Mouse (Mus musculus): ENCODE measurements around the gene Ercc6l.
"Not testable (repeated sequence)": the region's sequence is repeated elsewhere in the genome, so short reads cannot be mapped to it uniquely, and the experiment has no call there.

Gene Ercc6l

DNA sequence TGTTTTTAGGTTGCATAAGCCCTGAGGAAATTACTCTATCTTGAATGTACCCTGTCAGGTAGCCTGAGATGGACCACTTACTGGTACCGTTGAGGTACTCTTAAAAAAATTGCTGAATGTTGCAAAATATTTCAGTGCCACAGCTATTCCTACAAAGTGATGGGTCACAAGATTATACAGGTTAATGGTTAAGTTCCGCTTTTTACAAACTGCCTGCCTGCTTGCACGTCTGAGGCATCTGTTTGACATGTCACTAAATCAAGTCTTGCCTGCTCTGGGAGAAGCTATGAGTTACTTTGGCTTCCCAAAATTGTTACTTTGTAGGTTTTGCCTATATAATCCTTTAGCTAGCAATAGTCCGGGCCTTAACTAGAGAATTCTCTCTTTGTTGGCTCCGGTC lies 47.5 kb downstream of the Ercc6l start:
- not testable (repeated sequence) for DNase-seq (ENCODE audit: low read depth, low spot score)

DNA sequence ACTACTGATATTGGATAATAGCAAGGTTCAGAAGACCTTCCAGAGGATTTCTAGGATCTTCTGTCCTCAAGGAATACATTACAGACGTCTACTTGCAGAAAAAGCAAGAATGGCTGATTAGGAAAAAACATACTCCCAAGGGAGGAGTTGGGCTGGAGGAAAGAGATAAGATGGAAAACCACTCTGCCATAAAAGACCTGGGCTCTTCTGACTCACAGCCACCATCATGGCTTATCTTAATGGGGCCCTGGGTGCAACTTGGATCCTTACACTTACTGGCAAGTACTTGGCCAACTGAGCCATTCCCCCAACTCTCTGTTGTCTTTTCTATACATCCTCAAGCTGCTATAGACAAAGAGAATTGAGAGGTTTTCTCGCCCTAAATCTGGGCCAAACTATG lies 53.1 kb downstream of the Ercc6l start:
- not testable (repeated sequence) for DNase-seq (ENCODE audit: low read depth, low spot score)

DNA sequence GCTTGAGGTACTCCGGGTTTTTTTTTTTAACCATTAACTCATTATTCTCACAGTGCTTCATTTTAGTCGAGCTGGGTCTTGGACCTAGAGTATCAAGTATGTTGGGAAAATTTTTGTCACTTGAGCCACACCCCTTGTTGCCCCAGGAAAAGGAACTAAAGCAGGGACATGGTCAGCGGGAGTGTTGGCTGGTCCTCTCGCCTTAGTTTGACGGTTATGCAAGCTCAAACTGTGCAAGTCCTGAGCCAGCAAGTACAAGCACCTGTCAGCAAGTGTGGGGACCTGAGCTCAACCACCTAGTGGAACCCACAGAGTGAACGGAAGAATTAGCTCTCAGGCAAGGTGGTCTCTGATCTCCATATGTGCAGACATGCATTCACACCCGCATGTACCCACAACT lies 55.0 kb downstream of the Ercc6l start:
- no peak for DNase-seq (ENCODE audit: low read depth, low spot score)

DNA sequence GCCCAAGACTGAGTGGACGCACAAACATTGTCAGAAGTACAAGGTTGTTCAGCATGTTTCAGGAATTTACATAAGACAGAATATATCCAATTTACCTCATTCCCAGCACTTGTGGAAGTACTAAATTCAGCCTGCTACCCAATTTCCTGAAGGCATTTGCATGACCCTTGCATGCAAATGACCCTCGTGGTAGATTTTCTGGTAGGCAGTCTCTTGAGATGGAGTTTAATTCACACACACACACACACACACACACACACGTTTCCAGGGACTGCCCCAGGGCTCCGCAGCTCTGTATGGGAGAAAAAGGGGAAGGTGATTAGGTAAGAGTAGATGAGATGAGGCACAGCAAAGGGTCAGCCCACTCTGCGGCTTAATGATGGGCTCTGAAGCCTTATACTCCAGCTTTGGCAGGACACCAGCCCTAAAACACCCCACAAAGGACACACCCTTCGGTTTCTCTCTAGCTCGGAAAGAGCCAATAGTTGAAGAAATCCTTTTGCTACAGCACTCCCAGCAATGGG lies 62.4 kb downstream of the Ercc6l start:
- DNase-seq (ENCODE audit: low read depth, low spot score), result no peak

Data from CD4-positive, CD25-positive, alpha-beta regulatory T cell, adult 2 months (primary cell).